Mouse (Mus musculus): ENCODE measurements around the gene Gm5129. TPM values are rescaled to one million over a fixed set of nuclear protein-coding genes. Genes with fewer than 3 reads are reported as not detected.

Gene Gm5129
- total and polyA plus RNA-seq, 3 experiments: 1.7 TPM; not detected in 2

DNA sequence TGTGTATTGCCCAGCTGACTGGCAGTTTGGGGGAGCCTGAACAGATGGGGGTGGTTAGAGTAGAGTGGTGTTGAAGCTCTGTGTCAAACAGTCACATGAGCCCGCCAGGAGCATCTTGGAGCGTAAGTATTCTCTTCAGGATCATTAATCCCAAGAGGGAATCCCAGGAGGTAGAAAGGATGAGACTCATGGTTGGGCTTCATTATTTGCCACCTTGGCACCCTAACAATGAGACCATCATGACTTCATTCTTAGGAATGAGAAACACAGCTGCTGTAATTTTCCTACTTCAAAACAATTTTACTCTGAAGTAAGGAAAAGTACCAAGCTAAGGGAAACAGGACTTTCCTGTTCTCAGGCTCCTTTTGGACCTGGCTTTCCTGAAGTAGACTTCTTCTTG, 10.4 kb downstream of the Gm5129 start:
- no peak for DNase-seq

DNA sequence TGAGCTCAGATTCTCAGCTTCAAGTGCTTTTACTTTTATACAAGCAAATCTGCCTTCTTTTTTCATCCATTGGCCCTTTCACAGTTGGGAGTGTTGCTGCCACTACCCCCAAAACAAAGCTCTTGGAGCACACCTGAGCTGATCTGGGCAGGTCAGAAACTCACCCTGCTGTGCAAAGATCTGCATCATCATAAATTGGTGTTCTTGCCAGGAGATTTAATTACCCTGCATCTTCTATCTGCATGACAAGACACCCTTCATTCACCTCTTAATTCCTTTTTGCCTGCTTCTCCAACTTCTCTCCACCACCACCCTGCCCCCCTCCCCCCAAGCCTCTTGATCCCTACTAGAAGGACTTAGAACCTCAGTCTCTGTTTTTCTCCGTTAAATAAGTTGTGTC, 14.6 kb downstream of the Gm5129 start:
- no peak for DNase-seq

- DNase-seq: no peak
Measured at GRCm38 (mm10) chr5:29712906-29713305, 22.8 kb downstream of the Gm5129 start.

- DNase-seq: no peak
Measured at GRCm38 (mm10) chr5:29711631-29712030, 24.1 kb downstream of the Gm5129 start.

GRCm38 (mm10) chr5:29708258-29708657, 27.5 kb downstream of the Gm5129 start:
- no peak for DNase-seq

GRCm38 (mm10) chr5:29707241-29707640, 28.5 kb downstream of the Gm5129 start:
- DNase-seq: no peak

DNA sequence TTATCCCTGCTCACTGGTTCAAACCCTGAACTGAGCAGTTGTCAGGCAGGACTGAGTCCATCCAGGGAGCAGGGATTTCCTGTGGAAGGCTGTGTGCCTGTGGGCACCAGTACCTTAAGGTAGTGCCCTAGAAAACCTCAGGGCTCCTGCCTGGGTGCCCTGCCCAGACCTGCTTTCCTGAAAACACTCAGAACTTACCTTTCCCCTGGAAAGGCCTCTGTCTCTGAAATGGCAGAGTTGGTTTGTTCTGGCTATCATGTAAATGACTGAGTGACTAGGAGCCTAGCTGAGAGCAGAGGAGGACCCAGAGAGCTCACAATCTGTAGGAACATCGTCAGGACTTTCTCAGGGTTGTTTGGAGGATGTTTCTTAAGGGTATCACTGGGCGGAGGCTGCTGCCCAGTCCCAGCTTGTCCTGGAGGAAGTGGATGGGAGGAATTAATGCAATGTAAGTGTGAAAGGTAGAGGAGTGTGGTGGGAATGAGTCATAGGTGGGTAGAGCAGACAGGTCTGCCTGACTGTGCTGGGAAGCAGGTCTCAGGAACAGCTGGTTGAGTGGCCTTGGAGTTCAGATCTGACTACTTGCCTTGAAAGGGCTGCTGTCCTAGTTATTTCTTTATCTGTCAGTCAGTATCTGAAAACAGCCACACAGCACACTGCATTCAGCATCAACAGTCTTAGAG, 36.1 kb downstream of the Gm5129 start:
- DNase-seq: peak; percentile 17

DNA sequence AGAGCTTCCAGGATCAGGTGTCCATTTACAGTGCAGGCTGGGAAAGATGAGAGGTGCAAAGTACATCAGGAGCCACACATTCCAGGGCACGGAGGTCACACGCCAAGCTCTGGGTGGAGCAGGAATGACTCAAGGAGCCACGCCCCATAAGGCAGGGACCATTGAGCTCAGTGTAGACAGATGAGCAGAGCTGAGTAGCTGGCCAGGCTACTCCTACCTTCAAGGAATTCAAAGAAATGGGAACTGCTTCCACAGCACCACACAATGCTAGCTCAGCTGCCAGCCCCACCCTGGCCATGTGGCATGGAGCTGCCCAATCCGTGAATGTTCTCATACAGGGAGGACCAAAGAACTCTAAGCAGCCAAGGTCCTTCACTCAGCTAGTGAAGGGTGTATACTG, 37.2 kb downstream of the Gm5129 start:
- DNase-seq: no peak

GRCm38 (mm10) chr5:29688352-29688751, 47.4 kb downstream of the Gm5129 start:
- DNase-seq: no peak

- peak; percentile 28 for DNase-seq
Measured at GRCm38 (mm10) chr5:29687671-29688070, 48.1 kb downstream of the Gm5129 start.

Other genes with a start within 250 kb of the Gm5129 start
- 10 to 100 TPM; 51.3 to 52.2 TPM for gene Ube3c, start 166.7 kb downstream of the Gm5129 start, total RNA-seq (2021)
- 7.4 and 9.3 TPM in 2 replicates for gene Ube3c, start 166.7 kb downstream of the Gm5129 start, polyA plus RNA-seq (2012; rRNA removed)
- gene Dnajb6, start 248 bp downstream of the Gm5129 start, total RNA-seq (2021): 100 to 1,000 TPM; 117 to 138 TPM
- gene Dnajb6, start 248 bp downstream of the Gm5129 start, polyA plus RNA-seq (2012; rRNA removed): 34.3 and 46.2 TPM in 2 replicates

Data from adrenal gland, adult 2 months (tissue).